Mouse (Mus musculus): ENCODE data around the gene Gm9821.

The Gm9821 gene

DNA sequence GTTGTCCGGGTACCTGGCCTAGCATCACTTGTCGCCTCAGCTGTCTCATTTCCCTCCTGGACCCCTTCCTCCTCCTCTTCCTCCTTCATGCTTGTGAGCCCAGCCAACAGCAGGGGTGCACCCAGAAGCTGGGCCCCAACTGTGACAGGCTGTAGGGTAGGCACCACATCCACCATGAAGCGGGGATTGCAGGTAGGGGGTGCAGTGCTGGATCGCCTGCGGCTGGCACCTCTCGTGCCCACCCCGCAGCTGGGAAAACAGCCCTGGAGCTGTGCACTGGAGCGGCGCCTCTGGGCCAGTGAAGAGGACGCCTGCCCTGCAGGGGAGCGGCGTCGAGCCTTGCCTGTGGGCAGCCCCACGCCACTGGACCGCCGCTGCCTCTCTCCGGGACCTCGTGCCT lies at the start of gene Gm9821:
Gene Gm9821, plus strand, starts transcription at position 221 of the 400 bp plus-strand sequence.
- no peak for DNase-seq (ENCODE audit: extremely low read depth, low read depth)

DNA sequence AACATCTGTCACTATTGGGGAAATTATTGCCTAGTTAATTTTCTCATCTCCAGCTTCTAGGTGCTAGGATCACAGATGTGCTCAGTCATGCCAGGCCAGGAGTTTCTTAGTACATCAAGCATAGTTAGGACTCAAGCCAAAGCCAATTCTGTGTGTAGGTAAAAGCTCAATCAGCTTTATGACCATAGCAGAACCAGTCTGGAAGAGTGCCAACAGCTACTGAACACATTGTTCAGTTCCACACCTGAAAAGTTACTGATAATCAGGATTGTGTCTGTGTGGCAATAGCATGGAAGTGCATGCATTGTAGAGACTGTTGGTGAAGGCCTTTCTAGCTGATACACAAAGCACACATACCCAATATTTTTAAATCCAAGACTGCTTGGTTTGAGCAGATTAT lies 47.5 kb upstream of the Gm9821 start:
- no peak for DNase-seq (ENCODE audit: extremely low read depth, low read depth)

DNA sequence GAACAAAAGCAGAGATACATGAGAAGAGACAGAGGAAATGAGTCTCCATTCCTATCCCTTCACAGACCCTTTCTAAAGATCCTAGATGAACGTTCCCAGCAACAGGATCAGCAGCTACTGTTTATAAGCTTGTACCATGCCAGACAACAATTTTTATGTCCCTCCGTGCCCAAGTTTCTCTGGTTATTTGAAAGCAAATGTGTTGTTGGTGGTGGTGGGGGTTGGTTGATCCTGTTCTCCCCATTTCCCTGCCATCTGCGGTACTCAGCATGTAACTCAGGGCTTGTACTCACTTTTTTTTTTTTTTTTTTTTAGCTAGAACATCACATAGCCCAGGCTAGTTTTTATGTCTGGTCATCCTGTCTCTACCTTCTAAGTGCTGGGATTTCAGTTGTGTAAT lies 46.4 kb upstream of the Gm9821 start:
- DNase-seq (ENCODE audit: extremely low read depth, low read depth), result no peak

DNA sequence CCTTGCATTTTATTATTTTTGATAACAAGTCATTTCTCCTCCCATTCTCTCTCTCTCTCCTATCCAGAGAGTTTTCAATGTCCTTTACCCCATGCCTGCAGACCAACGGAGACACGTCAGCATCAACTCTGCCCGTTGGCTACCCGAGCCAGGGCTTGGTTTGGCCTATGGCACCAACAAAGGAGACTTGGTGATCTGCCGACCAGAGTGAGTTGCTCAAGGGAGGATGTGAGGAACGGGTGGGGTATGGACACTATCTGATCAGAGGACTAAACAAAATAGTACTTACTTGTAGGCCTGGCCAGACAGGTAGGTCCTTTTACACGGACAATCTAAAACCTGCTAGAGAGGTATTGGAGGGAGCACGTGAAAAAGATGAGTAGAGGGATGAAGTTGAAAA lies 45.1 kb upstream of the Gm9821 start:
- no peak for DNase-seq (ENCODE audit: extremely low read depth, low read depth)

DNA sequence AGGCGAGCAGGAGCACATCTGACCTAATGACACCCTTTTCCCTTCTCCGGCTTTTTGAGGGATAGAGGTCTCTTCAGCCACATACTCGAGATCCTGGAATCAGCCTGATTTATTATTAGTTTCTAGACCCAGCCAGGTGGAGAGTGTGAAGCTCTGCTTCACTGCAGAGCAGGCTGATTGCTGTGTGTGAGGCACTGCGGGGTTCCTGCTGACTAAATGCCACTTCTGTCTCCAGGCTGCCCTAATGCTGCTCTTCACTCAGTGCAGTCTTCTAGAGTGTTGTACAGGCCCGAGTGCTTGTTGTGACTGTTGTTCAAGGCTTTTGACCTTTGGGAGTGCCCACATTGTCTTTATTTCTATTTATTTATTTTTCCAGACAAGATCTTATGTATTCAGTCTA lies 43.2 kb upstream of the Gm9821 start:
- no peak for DNase-seq (ENCODE audit: extremely low read depth, low read depth)

DNA sequence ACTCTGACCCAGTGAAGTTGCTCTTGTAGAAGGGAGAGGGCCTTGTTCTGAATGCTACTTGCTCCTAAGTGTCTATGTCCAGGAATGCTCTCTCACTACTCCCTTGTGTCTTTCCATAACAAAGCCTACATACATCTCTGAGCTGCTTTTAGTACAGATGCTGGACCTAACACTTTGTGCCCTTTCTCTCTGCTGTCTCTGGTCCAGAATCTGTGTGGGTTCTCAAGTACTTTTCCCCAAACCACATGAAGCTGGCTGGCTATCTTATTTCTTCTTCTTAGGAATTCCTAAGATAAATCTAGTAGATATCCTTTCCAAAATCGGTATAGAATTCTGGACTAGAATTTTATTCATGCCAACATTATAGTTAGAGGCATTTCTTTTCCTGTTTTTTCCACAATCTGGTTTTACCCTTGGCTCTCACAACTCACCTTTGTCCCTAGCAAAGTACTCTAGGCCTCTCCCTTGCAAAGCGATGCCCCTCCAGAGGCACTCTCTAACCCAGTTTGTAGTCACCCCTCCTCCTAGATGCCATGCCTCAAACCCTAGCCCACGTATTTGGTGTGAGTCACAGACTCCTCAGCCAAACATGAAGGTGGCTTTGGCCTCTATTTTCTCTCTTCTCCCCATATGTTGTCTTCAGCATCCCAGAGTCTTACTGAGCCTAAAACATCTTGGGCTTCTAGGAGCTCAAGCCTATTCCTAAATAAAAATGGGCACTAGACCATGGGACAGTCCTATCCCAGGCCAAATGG lies 42.2 kb upstream of the Gm9821 start:
- DNase-seq (ENCODE audit: extremely low read depth, low read depth), result no peak

DNA sequence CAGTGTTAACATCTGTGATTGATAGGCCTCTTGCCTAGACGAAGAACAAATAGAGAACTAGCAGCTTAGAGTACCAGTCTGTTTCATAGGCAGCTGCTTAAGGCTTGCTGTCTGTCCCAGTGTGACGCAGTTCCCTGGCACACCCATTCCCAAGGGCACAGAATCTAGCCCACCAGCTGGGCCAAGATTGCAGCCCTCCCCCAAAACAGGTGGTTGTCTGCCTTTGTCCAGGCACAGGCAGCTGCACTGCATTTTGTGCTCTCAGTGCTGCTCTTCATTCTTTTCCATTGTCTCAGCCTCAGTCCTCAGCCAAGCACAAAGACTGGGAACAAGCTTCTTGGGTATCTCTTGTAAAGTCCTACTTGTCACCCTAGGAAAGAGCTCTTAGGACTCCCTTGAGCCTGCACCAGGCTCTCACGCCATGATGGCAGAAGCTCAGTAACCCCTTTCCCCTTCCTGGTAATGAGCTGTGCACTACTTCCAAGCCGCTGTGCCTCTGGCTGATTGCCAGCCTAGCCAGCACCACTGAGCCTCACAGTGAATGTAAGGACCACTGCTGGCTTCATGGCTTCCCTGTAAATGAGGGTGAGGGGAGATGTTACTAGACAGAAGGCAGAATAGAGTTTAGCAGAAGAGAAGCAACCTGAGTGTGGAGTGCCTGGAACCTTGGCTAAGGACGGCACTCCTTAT lies 40.7 kb upstream of the Gm9821 start:
- no peak for DNase-seq (ENCODE audit: extremely low read depth, low read depth)

DNA sequence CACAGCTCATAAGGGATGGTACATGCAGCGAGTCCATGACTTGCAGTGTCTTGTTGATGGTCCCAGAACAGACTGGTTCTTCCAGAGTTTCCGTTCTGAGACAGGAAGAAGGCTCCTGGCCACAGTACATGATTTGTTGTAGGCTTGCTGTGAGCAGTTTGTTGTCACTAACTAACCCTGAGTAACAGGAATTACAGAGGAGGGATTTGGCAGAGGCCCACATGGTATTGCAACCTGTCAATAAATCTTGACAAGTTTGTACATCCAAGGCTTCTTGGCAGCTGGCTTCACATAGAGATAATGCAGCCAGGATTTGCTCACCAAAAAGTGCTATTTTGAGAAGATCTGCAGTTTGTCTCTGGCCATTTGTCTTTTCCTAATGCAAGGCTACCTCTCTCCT lies 39.4 kb upstream of the Gm9821 start:
- DNase-seq (ENCODE audit: extremely low read depth, low read depth), result no peak

DNA sequence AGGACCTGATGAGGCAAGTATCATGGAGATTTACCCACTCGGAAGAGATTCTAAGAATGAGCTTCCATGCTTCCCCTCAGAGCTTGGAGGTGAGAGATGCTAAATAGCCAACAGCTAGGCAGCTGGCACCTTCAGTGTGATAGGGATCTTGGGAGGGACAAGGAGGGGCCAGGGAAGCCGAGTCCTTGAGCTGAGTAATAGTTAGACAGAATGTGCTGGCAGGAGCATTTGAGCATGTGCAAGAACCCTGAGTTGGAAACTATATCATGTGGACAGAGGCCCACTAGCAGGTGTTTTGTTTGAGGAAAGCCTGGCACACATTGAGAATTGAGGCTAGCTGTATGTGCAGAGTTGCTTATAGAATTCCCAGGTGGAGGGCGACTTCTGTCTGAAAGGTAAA lies 32.9 kb upstream of the Gm9821 start:
- no peak for DNase-seq (ENCODE audit: extremely low read depth, low read depth)

DNA sequence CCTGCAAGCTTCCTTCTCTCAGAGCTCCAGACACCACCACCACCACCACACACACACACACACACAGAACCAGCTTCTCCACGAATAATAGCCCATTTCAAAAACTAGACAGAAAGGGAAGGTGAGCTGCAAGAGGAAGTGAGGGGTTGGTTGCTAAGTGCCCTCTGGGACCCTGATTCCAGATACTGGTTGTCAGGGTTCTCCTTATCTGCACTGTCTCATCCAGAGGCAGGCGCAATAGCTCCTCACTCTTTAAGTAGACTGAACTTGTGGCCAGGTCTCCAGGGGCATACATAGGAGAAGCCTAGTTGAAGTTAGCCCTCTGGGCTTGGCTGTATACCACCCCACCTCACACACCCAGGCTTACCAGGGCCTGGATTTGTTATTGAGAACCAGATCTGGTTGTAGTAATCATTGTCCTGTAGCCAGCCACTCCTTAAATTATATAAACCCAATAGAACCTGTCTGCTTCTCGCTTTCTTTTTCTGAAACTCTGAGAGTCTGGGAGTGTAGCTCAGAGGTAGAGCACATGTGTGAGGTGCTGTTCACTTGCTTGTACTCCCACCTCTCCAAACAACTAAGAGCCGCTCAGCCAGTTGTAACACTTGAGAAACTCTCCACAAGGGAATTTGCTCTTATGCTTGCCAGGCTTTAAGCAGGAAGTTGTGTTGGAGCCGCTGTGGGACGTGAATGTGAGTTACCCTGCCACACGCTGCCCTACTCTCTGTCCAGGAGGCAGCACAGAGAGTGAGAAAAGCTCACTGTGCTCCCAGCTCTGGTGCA lies 32.0 kb upstream of the Gm9821 start:
- DNase-seq (ENCODE audit: extremely low read depth, low read depth), result peak; percentile 61

DNA sequence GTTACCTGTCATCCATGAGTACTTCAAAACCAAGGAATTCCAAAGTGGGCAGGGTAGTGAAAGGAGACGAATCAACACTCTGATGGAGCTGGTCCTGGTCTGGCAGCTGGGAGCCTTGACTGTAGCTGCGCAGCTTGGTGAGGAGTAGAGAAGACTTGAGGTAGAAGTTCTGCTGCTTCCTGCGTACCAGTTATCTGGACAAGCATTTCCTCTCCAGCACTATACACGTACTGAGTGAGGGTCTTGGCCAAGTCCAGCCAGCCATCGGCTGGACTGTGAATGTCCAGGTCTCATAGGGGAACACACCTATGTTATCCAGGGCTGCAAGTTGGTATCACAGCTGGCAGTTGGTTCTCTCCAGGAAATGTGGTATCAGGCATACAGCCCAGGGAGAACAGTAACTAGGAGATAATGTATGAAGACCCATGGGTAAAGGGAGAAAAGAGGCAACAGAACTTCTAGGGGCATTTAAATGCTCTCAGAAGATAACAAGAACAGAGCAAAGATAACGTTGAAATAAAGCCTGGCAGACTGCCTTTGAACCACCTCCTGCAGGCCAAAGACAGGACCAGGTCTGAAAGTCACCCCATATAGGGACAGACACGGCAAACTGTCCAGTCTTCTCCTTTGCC lies 29.0 kb upstream of the Gm9821 start:
- DNase-seq (ENCODE audit: extremely low read depth, low read depth), result peak; percentile 70

DNA sequence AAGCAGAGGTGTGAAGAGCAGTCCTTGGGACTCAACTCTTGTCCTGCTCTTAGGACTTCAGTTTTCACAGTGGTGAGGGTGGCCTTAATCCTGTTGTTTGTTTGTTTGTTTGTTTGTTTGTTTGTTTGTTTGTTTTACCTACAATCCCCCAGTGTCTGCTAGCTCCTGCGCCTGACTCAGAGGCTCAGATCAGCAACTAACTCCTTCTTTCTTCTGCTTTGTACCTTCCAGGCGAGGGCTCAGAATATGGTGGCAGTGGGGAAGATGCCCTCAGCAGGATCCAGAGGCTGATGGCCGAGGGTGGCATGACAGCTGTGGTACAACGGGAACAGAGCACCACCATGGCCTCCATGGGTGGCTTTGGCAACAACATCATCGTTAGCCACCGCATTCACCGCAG lies 28.4 kb upstream of the Gm9821 start:
- DNase-seq (ENCODE audit: extremely low read depth, low read depth), result no peak

DNA sequence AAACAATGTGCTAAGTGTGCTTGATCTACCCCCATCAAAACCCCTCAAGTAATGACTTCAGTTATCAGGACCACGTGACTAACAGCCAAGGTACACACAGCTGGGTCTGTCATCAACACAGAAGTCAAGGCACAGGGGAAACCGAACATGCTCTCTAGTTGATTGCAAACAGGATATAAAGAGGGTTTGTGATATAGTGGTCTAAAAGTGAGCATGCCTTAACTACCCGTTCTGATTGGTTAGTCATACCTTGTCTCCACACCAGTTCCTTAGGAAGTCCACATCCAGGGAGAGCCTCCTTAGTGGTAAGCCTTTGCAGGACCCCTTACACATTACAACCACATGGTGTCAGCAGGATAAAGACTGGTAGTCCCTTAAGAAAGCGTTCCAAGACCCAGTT lies 25.4 kb upstream of the Gm9821 start:
- DNase-seq (ENCODE audit: extremely low read depth, low read depth), result no peak

DNA sequence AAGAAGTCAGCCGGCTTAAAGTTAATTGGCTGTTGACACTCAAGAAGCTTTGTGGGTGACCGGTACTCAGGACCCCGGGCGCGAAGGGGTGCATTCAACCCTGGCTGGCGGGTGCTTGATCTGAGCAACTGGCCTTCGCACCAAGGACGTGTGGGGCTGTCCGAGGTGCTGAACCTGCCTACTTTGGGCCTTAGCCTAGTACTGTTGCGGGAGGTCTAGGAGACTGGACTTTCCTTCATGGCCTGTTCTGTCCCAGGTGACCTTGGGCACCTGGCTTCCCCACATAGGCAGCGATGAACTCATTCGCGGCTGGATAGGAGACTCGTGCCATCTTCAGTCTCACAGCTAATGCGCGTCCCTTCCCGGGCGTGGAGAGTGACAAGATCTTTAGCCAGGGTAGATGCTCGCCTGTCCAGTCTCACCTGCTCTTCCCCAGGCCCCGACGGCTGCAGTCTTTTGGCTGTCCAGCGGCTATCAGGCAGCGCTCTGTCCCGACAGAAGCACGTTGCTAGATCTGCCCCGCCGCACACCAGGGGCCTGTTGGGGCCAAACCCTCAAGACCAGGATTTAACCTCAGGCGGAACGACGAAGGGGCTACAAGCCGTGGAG lies 24.2 kb upstream of the Gm9821 start:
- no peak for DNase-seq (ENCODE audit: extremely low read depth, low read depth)

DNA sequence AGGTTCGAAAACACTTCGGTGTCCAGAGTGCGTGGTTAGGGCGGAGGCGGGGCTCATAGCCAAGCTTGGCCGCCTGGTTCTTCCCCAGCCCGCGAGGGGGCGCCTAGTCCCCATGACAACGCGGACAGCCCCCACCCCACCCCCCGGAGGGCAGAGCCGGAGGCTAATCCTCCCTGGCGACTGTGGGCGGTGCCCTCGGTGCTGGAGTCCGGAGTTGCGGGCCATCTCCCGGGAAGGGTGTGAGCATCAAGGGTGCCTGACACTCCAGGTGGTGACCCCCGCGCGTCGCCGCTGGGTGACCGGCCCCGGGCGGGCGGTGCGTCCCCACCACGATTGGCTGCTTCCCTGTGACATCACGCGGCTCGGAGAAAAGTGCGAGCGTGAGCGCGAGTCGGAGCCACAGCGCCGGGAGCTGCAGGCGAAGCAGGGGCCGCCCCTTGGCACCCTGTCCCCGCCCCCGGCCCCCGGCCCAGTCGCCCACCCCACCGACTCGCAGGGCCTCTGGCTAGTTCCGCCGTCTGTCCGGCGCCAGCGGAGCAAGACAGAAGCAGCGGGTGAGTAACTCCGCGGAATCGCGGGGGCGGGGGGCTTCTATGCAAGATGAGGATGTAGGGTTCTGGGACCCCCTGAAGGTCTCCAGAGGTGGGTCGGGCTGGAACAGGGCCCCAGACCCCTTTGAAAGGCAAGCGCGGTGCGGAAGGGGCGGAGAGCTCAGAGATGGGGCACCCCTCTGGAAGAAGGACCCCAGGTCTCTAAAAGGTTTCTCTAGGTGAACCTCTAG lies 23.5 kb upstream of the Gm9821 start:
- DNase-seq (ENCODE audit: extremely low read depth, low read depth), result peak; percentile 33

DNA sequence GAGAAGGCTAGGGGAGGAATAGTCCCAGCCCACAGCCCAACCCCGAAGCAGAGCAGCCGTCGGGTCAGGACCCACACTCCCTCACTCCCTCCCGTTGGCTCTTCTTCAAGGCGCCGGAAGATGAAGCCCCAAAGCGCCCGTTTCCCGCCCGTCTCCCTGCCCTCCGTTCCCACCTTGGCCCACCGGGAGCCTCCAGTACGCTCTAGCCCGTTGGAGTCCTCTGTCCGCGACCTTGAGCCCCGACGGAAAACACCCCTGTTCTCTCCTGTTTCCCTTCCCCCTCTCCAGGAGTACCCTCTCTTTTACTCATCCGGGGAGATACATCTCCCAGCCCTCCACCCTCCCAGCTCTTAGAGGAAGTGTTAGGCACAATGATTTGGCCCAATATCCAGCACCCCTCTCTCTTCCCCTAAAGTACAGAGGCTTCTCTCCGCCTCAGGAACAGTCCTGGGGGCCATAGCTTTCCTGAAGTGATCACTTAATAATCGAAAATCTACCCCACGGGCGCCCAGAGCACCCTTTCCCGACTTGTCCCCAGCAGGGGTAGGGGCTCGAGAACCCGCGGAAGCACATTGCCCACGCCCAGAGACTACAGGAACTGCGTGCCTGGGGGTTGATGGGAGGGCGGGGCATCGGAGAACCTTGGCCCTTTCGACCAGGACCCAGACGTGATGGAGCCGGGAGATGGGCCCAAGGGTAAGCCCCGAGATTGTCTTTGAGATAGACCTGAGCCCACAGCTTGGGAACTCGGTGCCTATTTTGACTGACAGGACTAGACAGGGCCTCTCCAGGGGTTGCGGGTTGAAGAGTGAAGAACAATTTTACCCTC lies 22.7 kb upstream of the Gm9821 start:
- peak; percentile 63 for DNase-seq (ENCODE audit: extremely low read depth, low read depth)

DNA sequence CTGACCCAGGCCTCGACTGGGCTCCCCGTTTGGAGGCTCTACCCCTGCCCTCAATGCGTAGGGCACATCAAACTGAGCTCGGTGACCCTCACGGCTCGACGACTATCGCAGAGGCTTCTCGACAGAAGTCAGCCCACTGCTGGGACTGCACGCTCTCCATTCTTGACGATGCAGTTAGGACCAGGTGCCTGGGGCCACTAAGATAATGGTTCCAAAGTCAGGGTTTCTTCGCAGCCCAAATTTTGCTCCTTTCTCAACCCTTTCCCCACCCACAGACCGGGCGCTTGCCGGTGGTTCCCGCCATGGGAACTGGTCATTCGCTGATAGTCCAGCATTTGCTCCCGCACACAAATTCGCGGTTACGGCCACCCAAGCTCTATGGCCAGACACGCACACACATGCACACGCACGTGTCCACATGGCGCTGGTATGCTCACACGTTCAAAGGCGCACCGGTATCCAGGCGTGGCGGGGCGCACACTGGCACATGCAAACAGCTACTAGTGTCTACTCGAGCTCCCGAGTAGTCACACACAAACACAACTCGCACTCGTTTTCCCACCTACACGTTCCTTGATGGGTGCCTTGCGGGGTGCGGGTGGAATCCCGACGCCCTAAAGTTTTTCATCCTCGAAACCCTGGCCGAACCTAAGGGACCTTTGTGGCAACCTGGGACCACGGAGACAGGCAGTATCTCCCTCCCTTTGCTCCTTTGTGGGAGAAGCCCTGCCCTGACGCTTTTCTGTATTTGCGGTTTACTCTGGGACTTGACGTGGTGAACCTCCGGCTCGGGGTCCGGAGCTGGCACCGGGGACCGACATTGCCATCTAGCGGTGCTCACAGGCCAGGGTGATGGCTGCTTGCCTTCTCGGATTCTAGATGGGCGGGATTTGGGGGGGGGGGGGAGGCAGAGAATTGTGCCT lies 21.8 kb upstream of the Gm9821 start:
- peak; percentile 63 for DNase-seq (ENCODE audit: extremely low read depth, low read depth)

DNA sequence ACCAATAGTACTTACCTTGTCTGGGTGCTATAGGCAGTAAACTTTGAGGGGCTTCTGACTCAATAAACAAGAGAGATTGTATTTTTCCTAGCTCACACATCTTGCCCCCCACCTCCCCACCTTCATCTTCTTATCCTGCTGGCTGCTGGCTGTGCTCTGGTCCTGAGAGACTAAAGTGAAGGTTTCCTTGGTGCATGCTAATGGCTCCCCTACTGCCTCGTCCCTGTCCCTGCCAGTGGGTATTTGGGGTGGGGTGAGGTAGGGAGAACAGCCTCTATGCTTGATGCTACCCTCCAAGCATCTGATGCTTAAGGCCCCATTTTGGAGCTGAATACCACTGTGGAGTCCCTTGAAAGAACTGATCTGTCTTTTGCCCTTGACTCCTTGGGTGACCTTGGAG lies 20.8 kb upstream of the Gm9821 start:
- DNase-seq (ENCODE audit: extremely low read depth, low read depth), result no peak

DNA sequence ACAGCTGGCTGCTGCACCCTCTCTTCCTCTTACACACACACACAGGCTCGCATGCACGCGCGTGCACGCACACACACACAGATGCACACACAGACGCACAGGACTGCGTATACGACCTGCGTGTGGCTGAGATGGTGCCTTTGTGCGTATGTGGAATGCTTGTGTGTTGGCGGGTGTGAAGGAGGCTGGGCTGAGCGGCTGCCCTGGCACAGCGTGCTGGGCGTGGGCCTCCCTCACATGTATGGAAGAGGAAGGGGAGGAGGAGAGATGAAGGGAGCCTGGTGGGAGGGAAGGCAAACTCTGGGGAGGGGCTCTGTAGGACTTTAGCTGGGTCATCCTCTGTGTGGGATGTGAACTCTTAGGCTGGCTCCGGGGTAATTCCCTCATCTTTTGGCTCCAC lies 20.1 kb upstream of the Gm9821 start:
- DNase-seq (ENCODE audit: extremely low read depth, low read depth), result no peak

All from MEL-GATA-1-ER (cell line).